Mouse (Mus musculus) forebrain, embryonic 14.5 days (tissue): ENCODE measurements around the gene Sdr42e1. TPM values are rescaled to one million over a fixed set of nuclear protein-coding genes. Genes with fewer than 3 reads are reported as not detected.

Experiments
- ATAC-seq: fragments of 200-750 bp; cut with Nextera tagmentation; 2 replicates; pipeline ENCODE4 v1.8.0; 2017; ENCODE audit warnings: mild to moderate bottlenecking, moderate library complexity
- DNase-seq: peaks from one replicate; pipeline ENCODE4 v3.0.0-alpha.2; 2015; ENCODE audit warnings: low spot score
- H3K27ac ChIP-seq: fragments of 300-500 bp; sonication (generic); 2 replicates; pipeline ENCODE4 v1.5.1; 2014; ENCODE audit warnings: low read depth, mild to moderate bottlenecking, control low read depth, low read length, moderate library complexity
- H3K27me3 ChIP-seq: fragments of 300-500 bp; sonication (generic); replicated peaks from 2 replicates; pipeline ENCODE4 v1.6.1; 2014; ENCODE audit warnings: low read length, control low read depth, mixed read lengths; ENCODE audit not compliant: control insufficient read depth, insufficient read depth
- H3K36me3 ChIP-seq: fragments of 300-500 bp; sonication (generic); 2 replicates; pipeline ENCODE4 v1.6.1; 2014; ENCODE audit warnings: low read length, control low read depth; ENCODE audit not compliant: control insufficient read depth, insufficient read depth
- H3K4me1 ChIP-seq: fragments of 300-500 bp; sonication (generic); 2 replicates; pipeline ENCODE4 v1.6.1; 2014; ENCODE audit warnings: antibody characterized with exemption, low read length, control low read depth; ENCODE audit not compliant: control insufficient read depth, insufficient read depth
- H3K4me2 ChIP-seq: fragments of 300-500 bp; sonication (generic); 2 replicates; pipeline ENCODE4 v1.6.1; 2014; ENCODE audit warnings: mild to moderate bottlenecking, control low read depth, low read length
- H3K4me3 ChIP-seq: fragments of 300-500 bp; sonication (generic); 2 replicates; pipeline ENCODE4 v1.5.1; 2014; ENCODE audit warnings: low read depth, low read length, control low read depth
- H3K9ac ChIP-seq: fragments of 300-500 bp; sonication (generic); 2 replicates; pipeline ENCODE4 v1.6.1; 2014; ENCODE audit warnings: mild to moderate bottlenecking, low read length, control low read depth, moderate library complexity
- H3K9me3 ChIP-seq: fragments of 300-500 bp; sonication (generic); replicated peaks from 2 replicates; pipeline ENCODE4 v1.6.1; 2016; ENCODE audit warnings: low read length, control low read depth, mixed read lengths; ENCODE audit not compliant: control insufficient read depth
- WGBS: fragments of 180-500 bp; shearing (Covaris S2); extraction: QIAGEN DNeasy Blood & Tissue Kit; methylation state at CpG from one replicate; pipeline ENCODE4 v1.1.7; 2014; 5-methylcytosine and 5-hydroxymethylcytosine counted together
- polyA plus RNA-seq: library from polyadenylated mRNA; unstranded; fragments of >200 nt; fragmentation: Nextera tagmentation; extraction: Ambion mirVana; gene quantifications from 2 replicates; pipeline ENCODE4 v1.2.1, GENCODE M21; 2014

Gene Sdr42e1
- polyA plus RNA-seq: 0.48 and 0.75 TPM in 2 replicates

- Histone ChIP-seq H3K27ac (no peak within 1 kb of the TSS), H3K36me3 (no peaks in the 10 kb centered on the region), H3K4me2 (peak within 1 kb of the TSS; percentile 53), H3K9me3 (no peaks in the 10 kb centered on the region), H3K4me3 (peak within 1 kb of the TSS; percentile 37), H3K4me1 (no peaks in the 10 kb centered on the region), H3K9ac (peak within 1 kb of the TSS; percentile 45; the same call in 1 of the 2 replicates), H3K27me3 (no peaks in the 10 kb centered on the region)
- peak; percentile 44 for DNase-seq
- no peak for ATAC-seq
- WGBS: 19% methylated on average over 17 of the region's 17 CpGs
Observed at GRCm38 (mm10) chr8:117673430-117673830, at the start of gene Sdr42e1. TSS of gene Sdr42e1 (minus strand) at chr8:117673689.

GRCm38 (mm10) chr8:117718152-117718860, 44.8 kb upstream of the Sdr42e1 start:
- no peak overlapping the region for H3K4me3 ChIP-seq
- no peak for ATAC-seq

GRCm38 (mm10) chr8:117715896-117716295, 42.4 kb upstream of the Sdr42e1 start:
- no peak overlapping the region for H3K9ac ChIP-seq
- H3K4me3 ChIP-seq: no peak overlapping the region
- no peaks in the 10 kb centered on the region for H3K4me1 ChIP-seq
- H3K36me3 ChIP-seq: no peaks in the 10 kb centered on the region
- H3K4me2 ChIP-seq: no peak overlapping the region
- H3K27ac ChIP-seq: no peak overlapping the region
- ATAC-seq (no peak), DNase-seq (no peak)
- H3K9me3 ChIP-seq: no peaks in the 10 kb centered on the region
- 80% methylated on average over 5 of the region's 5 CpGs for WGBS
- no peaks in the 10 kb centered on the region for H3K27me3 ChIP-seq

More at GRCm38 (mm10) chr8:117718152-117718860, 44.8 kb upstream of the Sdr42e1 start:
- H3K4me1 ChIP-seq: no peaks in the 10 kb centered on the region
- H3K27ac ChIP-seq: no peak overlapping the region
- no peaks in the 10 kb centered on the region for H3K9me3 ChIP-seq
- H3K9ac ChIP-seq: no peak overlapping the region
- 78% methylated on average over 14 of the region's 14 CpGs for WGBS
- no peaks in the 10 kb centered on the region for H3K36me3 ChIP-seq
- no peak overlapping the region for H3K4me2 ChIP-seq
- no peaks in the 10 kb centered on the region for H3K27me3 ChIP-seq
- DNase-seq: no peak

GRCm38 (mm10) chr8:117714604-117715003, 41.1 kb upstream of the Sdr42e1 start:
- WGBS: 88% methylated on average over 5 of the region's 5 CpGs
- Histone ChIP-seq H3K4me2 (no peak overlapping the region), H3K27me3 (no peaks in the 10 kb centered on the region), H3K4me3 (no peak overlapping the region), H3K27ac (no peak overlapping the region), H3K9ac (no peak overlapping the region), H3K4me1 (no peaks in the 10 kb centered on the region), H3K36me3 (no peaks in the 10 kb centered on the region), H3K9me3 (no peaks in the 10 kb centered on the region)
- no peak for DNase-seq
- ATAC-seq: no peak

GRCm38 (mm10) chr8:117712226-117712625, 38.7 kb upstream of the Sdr42e1 start:
- no peak for DNase-seq

GRCm38 (mm10) chr8:117706141-117706540, 32.7 kb upstream of the Sdr42e1 start:
- peaks cover 7% of the 10 kb centered on the region; the same call in 1 of the 2 replicates for H3K4me1 ChIP-seq
- WGBS: 93% methylated on average over 4 of the region's 4 CpGs
- no peak for ATAC-seq
- no peak overlapping the region for H3K27ac ChIP-seq
- H3K4me3 ChIP-seq: no peak overlapping the region
- H3K9ac ChIP-seq: no peak overlapping the region
- no peak for DNase-seq
- H3K27me3 ChIP-seq: no peaks in the 10 kb centered on the region
- no peak overlapping the region for H3K4me2 ChIP-seq
- H3K36me3 ChIP-seq: no peaks in the 10 kb centered on the region
- H3K9me3 ChIP-seq: no peaks in the 10 kb centered on the region

More at GRCm38 (mm10) chr8:117712226-117712625, 38.7 kb upstream of the Sdr42e1 start:
- Histone ChIP-seq H3K27ac (no peak overlapping the region), H3K4me2 (no peak overlapping the region), H3K27me3 (no peaks in the 10 kb centered on the region), H3K9ac (no peak overlapping the region), H3K9me3 (no peaks in the 10 kb centered on the region), H3K36me3 (no peaks in the 10 kb centered on the region), H3K4me3 (no peak overlapping the region), H3K4me1 (no peaks in the 10 kb centered on the region)
- ATAC-seq: no peak
- WGBS: 26% methylated on average over 5 of the region's 5 CpGs

GRCm38 (mm10) chr8:117702701-117703100, 29.2 kb upstream of the Sdr42e1 start:
- no peak overlapping the region for H3K4me2 ChIP-seq
- no peaks in the 10 kb centered on the region for H3K27me3 ChIP-seq
- ATAC-seq (0 out of 2 replicates have a peak, but pooled peaks have one; percentile 29), DNase-seq (peak; percentile 77)
- no peak overlapping the region for H3K9ac ChIP-seq
- 11% methylated on average over 10 of the region's 10 CpGs for WGBS
- H3K27ac ChIP-seq: no peak overlapping the region
- peaks cover 7% of the 10 kb centered on the region; the same call in 1 of the 2 replicates for H3K4me1 ChIP-seq
- no peak overlapping the region for H3K4me3 ChIP-seq
- H3K36me3 ChIP-seq: no peaks in the 10 kb centered on the region
- H3K9me3 ChIP-seq: no peaks in the 10 kb centered on the region

GRCm38 (mm10) chr8:117701859-117702258, 28.4 kb upstream of the Sdr42e1 start, which contains the start of gene Hsd17b2:
TSS of gene Hsd17b2 (plus strand) at chr8:117701904.
- DNase-seq (peak; percentile 14), ATAC-seq (0 out of 2 replicates have a peak, but pooled peaks have one; percentile 18)
- Histone ChIP-seq H3K9ac (no peak within 1 kb of the TSS), H3K4me3 (no peak within 1 kb of the TSS), H3K36me3 (no peaks in the 10 kb centered on the region), H3K4me1 (peaks cover 7% of the 10 kb centered on the region; the same call in 1 of the 2 replicates), H3K9me3 (no peaks in the 10 kb centered on the region), H3K27ac (no peak within 1 kb of the TSS), H3K4me2 (no peak within 1 kb of the TSS), H3K27me3 (no peaks in the 10 kb centered on the region)
- WGBS: 46% methylated on average over 13 of the region's 13 CpGs

- H3K9me3 ChIP-seq: no peaks in the 10 kb centered on the region
- no peak for ATAC-seq
- peaks cover 7% of the 10 kb centered on the region; the same call in 1 of the 2 replicates for H3K4me1 ChIP-seq
- no peaks in the 10 kb centered on the region for H3K27me3 ChIP-seq
- H3K36me3 ChIP-seq: no peaks in the 10 kb centered on the region
- no peak for DNase-seq
- H3K4me3 ChIP-seq: no peak overlapping the region
- no peak overlapping the region for H3K27ac ChIP-seq
- no peak overlapping the region for H3K9ac ChIP-seq
- H3K4me2 ChIP-seq: no peak overlapping the region
- 87% methylated on average over 8 of the region's 8 CpGs for WGBS
Observed at GRCm38 (mm10) chr8:117701246-117701645, 27.8 kb upstream of the Sdr42e1 start.
